Mouse (Mus musculus) megakaryocyte, embryonic 14.5 days (primary cell): ENCODE results near the gene Aicda.

Source experiments
- FLI1 ChIP-seq: IDR thresholded peaks from 2 replicates; pipeline ENCODE4 v1.6.1; 2012; ENCODE audit warnings: low read length, inconsistent platforms, mixed read lengths
- GATA1 ChIP-seq: IDR thresholded peaks from 3 replicates; pipeline ENCODE4 v1.6.1; 2012; ENCODE audit warnings: mixed read lengths, low read length, inconsistent platforms, borderline replicate concordance

- no peak for TF ChIP-seq GATA1
- no peak for TF ChIP-seq FLI1
Observed at GRCm38 (mm10) chr6:122600066-122600646, 46.6 kb downstream of the Aicda start.
